Mouse (Mus musculus): ENCODE results near the gene Cmtm2b.

- TF ChIP-seq POLR2A (IDR thresholded peaks at IDR 0.05; ENCODE audit: borderline replicate concordance, extremely low read depth, insufficient read depth, insufficient read length, poor library complexity, severe bottlenecking), result no peak
- TF ChIP-seq CTCF (IDR thresholded peaks at IDR 0.05; ENCODE audit: borderline replicate concordance, extremely low read depth, insufficient read depth, insufficient read length), result no peak
These were observed 28.0 kb downstream of the Cmtm2b start for GRCm38 (mm10) chr8:104350047-104350446.

Data from brain, embryonic 14.5 days (tissue).